Mouse (Mus musculus) midbrain, embryonic 11.5 days (tissue): ENCODE data around the gene Sqor. TPM values are rescaled to one million over a fixed set of nuclear protein-coding genes. Genes with fewer than 3 reads are reported as not detected.

Source experiments
- ATAC-seq: fragments of 200-750 bp; cut with Nextera tagmentation; 2 replicates; pipeline ENCODE4 v1.8.0; 2017; ENCODE audit warnings: moderate TSS enrichment, moderate library complexity; ENCODE audit not compliant: low FRiP score
- DNase-seq: peaks from one replicate; pipeline ENCODE4 v3.0.0; 2015; ENCODE audit warnings: low spot score; ENCODE audit errors: missing footprints
- H3K27ac ChIP-seq: fragments of 300-500 bp; sonication (generic); 2 replicates; pipeline ENCODE4 v1.5.1; 2014; ENCODE audit warnings: low read depth, low read length
- H3K27me3 ChIP-seq: fragments of 300-500 bp; sonication (generic); 2 replicates; pipeline ENCODE4 v1.6.1; 2014; ENCODE audit warnings: mild to moderate bottlenecking, low read length, moderate library complexity, mixed read lengths; ENCODE audit not compliant: control insufficient read depth, insufficient read depth
- H3K36me3 ChIP-seq: fragments of 300-500 bp; sonication (generic); 2 replicates; pipeline ENCODE4 v1.6.1; 2014; ENCODE audit warnings: mild to moderate bottlenecking, low read length, moderate library complexity, mixed read lengths; ENCODE audit not compliant: control insufficient read depth, insufficient read depth
- H3K4me1 ChIP-seq: fragments of 300-500 bp; sonication (generic); 2 replicates; pipeline ENCODE4 v1.6.1; 2014; ENCODE audit warnings: low read length; ENCODE audit not compliant: control insufficient read depth, insufficient read depth
- H3K4me2 ChIP-seq: fragments of 300-500 bp; sonication (generic); 2 replicates; pipeline ENCODE4 v1.6.1; 2014; ENCODE audit warnings: mild to moderate bottlenecking, moderate library complexity
- H3K4me3 ChIP-seq: fragments of 300-500 bp; sonication (generic); 2 replicates; pipeline ENCODE4 v1.5.1; 2014; ENCODE audit warnings: low read depth, low read length
- H3K9ac ChIP-seq: fragments of 300-500 bp; sonication (generic); 2 replicates; pipeline ENCODE4 v1.6.1; 2014; ENCODE audit warnings: low read length
- H3K9me3 ChIP-seq: fragments of 300-500 bp; sonication (generic); 2 replicates; pipeline ENCODE4 v1.6.1; 2016; ENCODE audit warnings: low read length; ENCODE audit not compliant: control insufficient read depth
- WGBS: fragments of 180-500 bp; shearing (Covaris S2); extraction: QIAGEN DNeasy Blood & Tissue Kit; methylation state at CpG from one replicate; pipeline ENCODE4 v1.1.7; 2014; 5-methylcytosine and 5-hydroxymethylcytosine counted together
- polyA plus RNA-seq: library from polyadenylated mRNA; unstranded; fragments of >200 nt; fragmentation: Nextera tagmentation; extraction: Ambion mirVana; gene quantifications from 2 replicates; pipeline ENCODE4 v1.2.1, GENCODE M21; 2014

Gene Sqor
- polyA plus RNA-seq, 1 experiment from 2014 or later = 2.9 TPM

GRCm38 (mm10) chr2:122746461-122746860, 18.6 kb upstream of the Sqor start:
- Histone ChIP-seq H3K4me2 (no peak overlapping the region), H3K4me3 (no peak overlapping the region), H3K9me3 (no peaks in the 10 kb centered on the region), H3K36me3 (no peaks in the 10 kb centered on the region; the same call in 1 of the 2 replicates), H3K4me1 (no peaks in the 10 kb centered on the region), H3K27me3 (no peaks in the 10 kb centered on the region), H3K9ac (no peak overlapping the region), H3K27ac (no peak overlapping the region)
- DNase-seq (no peak), ATAC-seq (no peak)
- 91% methylated on average over 9 of the region's 9 CpGs for WGBS

- Histone ChIP-seq H3K4me2 (no peak overlapping the region), H3K4me1 (no peaks in the 10 kb centered on the region), H3K36me3 (no peaks in the 10 kb centered on the region), H3K9ac (no peak overlapping the region), H3K9me3 (no peaks in the 10 kb centered on the region), H3K27me3 (no peaks in the 10 kb centered on the region), H3K27ac (no peak overlapping the region), H3K4me3 (no peak overlapping the region)
- 17% methylated on average over 7 of the region's 7 CpGs for WGBS
- ATAC-seq (peak; percentile 52; the same call in 1 of the 2 replicates), DNase-seq (peak; percentile 96)
These were observed 11.2 kb upstream of the Sqor start for GRCm38 (mm10) chr2:122753739-122754343.

- no peak overlapping the region for H3K27ac ChIP-seq
- no peak overlapping the region for H3K9ac ChIP-seq
- H3K36me3 ChIP-seq = no peaks in the 10 kb centered on the region
- H3K4me3 ChIP-seq = no peak overlapping the region
- DNase-seq (no peak), ATAC-seq (no peak)
- H3K4me1 ChIP-seq = no peaks in the 10 kb centered on the region
- no peaks in the 10 kb centered on the region for H3K9me3 ChIP-seq
- WGBS = 88% methylated on average over 1 of the region's 1 CpGs
- H3K27me3 ChIP-seq = 0 out of 2 replicates have a peak, but pooled peaks cover under 1% of the 10 kb centered on the region
- no peak overlapping the region for H3K4me2 ChIP-seq
These were observed 5.2 kb upstream of the Sqor start for GRCm38 (mm10) chr2:122759791-122760190.

- H3K4me3 ChIP-seq = no peak overlapping the region
- WGBS = 74% methylated on average over 3 of the region's 3 CpGs
- no peak for DNase-seq
- H3K4me1 ChIP-seq = no peaks in the 10 kb centered on the region
- no peaks in the 10 kb centered on the region for H3K36me3 ChIP-seq
- no peak overlapping the region for H3K27ac ChIP-seq
- no peak for ATAC-seq
- no peaks in the 10 kb centered on the region for H3K9me3 ChIP-seq
- H3K4me2 ChIP-seq = no peak overlapping the region
- no peak overlapping the region for H3K9ac ChIP-seq
- peaks cover 2% of the 10 kb centered on the region for H3K27me3 ChIP-seq
These were observed 2.0 kb upstream of the Sqor start for GRCm38 (mm10) chr2:122762991-122763390.

GRCm38 (mm10) chr2:122764526-122764925, 511 bp upstream of the Sqor start:
- Histone ChIP-seq H3K27me3 (peaks cover 2% of the 10 kb centered on the region), H3K9me3 (no peaks in the 10 kb centered on the region), H3K4me2 (peak overlapping the region; percentile 61; the same call in 1 of the 2 replicates), H3K9ac (no peak overlapping the region), H3K36me3 (no peaks in the 10 kb centered on the region), H3K27ac (no peak overlapping the region), H3K4me3 (no peak overlapping the region), H3K4me1 (no peaks in the 10 kb centered on the region)
- WGBS = 48% methylated on average over 6 of the region's 6 CpGs
- ATAC-seq = no peak
- no peak for DNase-seq

- Histone ChIP-seq H3K4me2 (peak overlapping the region; percentile 61), H3K4me1 (no peaks in the 10 kb centered on the region), H3K9ac (peak overlapping the region; percentile 18), H3K9me3 (no peaks in the 10 kb centered on the region), H3K27ac (no peak overlapping the region), H3K4me3 (peak overlapping the region; percentile 39), H3K27me3 (peaks cover 2% of the 10 kb centered on the region), H3K36me3 (no peaks in the 10 kb centered on the region)
- ATAC-seq (0 out of 2 replicates have a peak, but pooled peaks have one; percentile 14), DNase-seq (peak; percentile 85)
- 42% methylated on average over 3 of the region's 3 CpGs for WGBS
These were observed 733 bp downstream of the Sqor start for GRCm38 (mm10) chr2:122765794-122766145.

- whole genome bisulfite sequencing = 90% methylated on average over 2 of the region's 2 CpGs
- Histone ChIP-seq H3K9ac (no peak overlapping the region), H3K4me1 (no peaks in the 10 kb centered on the region), H3K27me3 (no peaks in the 10 kb centered on the region), H3K4me2 (no peak overlapping the region), H3K36me3 (no peaks in the 10 kb centered on the region), H3K4me3 (no peak overlapping the region), H3K9me3 (no peaks in the 10 kb centered on the region), H3K27ac (no peak overlapping the region)
- no peak for DNase-seq
- ATAC-seq = no peak
These were observed 6.0 kb downstream of the Sqor start for GRCm38 (mm10) chr2:122771002-122771401.

- no peaks in the 10 kb centered on the region for H3K27me3 ChIP-seq
- WGBS = 89% methylated on average over 1 of the region's 1 CpGs
- no peak for ATAC-seq
These were observed 7.9 kb downstream of the Sqor start for GRCm38 (mm10) chr2:122772899-122773298.

GRCm38 (mm10) chr2:122775491-122775890, 10.5 kb downstream of the Sqor start:
- ATAC-seq (no peak), DNase-seq (no peak)
- Histone ChIP-seq H3K4me1 (no peaks in the 10 kb centered on the region), H3K27me3 (no peaks in the 10 kb centered on the region), H3K27ac (no peak overlapping the region), H3K36me3 (no peaks in the 10 kb centered on the region), H3K9ac (no peak overlapping the region), H3K9me3 (no peaks in the 10 kb centered on the region), H3K4me3 (no peak overlapping the region), H3K4me2 (no peak overlapping the region)
- 76% methylated on average over 1 of the region's 1 CpGs for WGBS

More at GRCm38 (mm10) chr2:122772899-122773298, 7.9 kb downstream of the Sqor start:
- DNase-seq = no peak
- Histone ChIP-seq H3K36me3 (no peaks in the 10 kb centered on the region), H3K4me1 (no peaks in the 10 kb centered on the region), H3K4me2 (no peak overlapping the region), H3K9me3 (no peaks in the 10 kb centered on the region), H3K4me3 (no peak overlapping the region), H3K9ac (no peak overlapping the region), H3K27ac (no peak overlapping the region)
